Mouse (Mus musculus) megakaryocyte, embryonic 14.5 days (primary cell): Measurements from ENCODE around the gene Dnaja1. TPM values are rescaled to one million over a fixed set of nuclear protein-coding genes. Genes with fewer than 3 reads are reported as not detected.
A peak's percentile ranks its signal among the peaks of the same experiment; 100 is the strongest.

Source experiments
- H3K27me3 ChIP-seq: replicated peaks from 2 replicates; pipeline ENCODE3; 2012; ENCODE audit warnings: inconsistent platforms
- H3K36me3 ChIP-seq: replicated peaks from 2 replicates; pipeline ENCODE3; 2012; ENCODE audit warnings: low read length, inconsistent platforms, mixed read lengths
- H3K4me1 ChIP-seq: 2 replicates; pipeline ENCODE4 v1.6.1; 2012; ENCODE audit warnings: inconsistent platforms
- H3K4me3 ChIP-seq: replicated peaks from 2 replicates; pipeline ENCODE3; 2012; ENCODE audit warnings: moderate library complexity, mild to moderate bottlenecking, inconsistent platforms
- H3K9me3 ChIP-seq: 2 replicates; pipeline ENCODE4 v1.6.1; 2012; ENCODE audit warnings: inconsistent platforms
- FLI1 ChIP-seq: IDR thresholded peaks from 2 replicates; pipeline ENCODE4 v1.6.1; 2012; ENCODE audit warnings: low read length, inconsistent platforms, mixed read lengths
- GATA1 ChIP-seq: IDR thresholded peaks from 3 replicates; pipeline ENCODE4 v1.6.1; 2012; ENCODE audit warnings: mixed read lengths, low read length, inconsistent platforms, borderline replicate concordance
- polyA plus RNA-seq: library from polyadenylated mRNA; stranded (reverse); fragments of >175 nt; gene quantifications from 2 replicates; pipeline ENCODE4 v1.2.3, GENCODE M21; 2012; ENCODE audit warnings: low replicate concordance; ENCODE audit not compliant: insufficient read depth

Dnaja1 gene
- polyA plus RNA-seq, 1 experiment: 43.5 TPM

DNA sequence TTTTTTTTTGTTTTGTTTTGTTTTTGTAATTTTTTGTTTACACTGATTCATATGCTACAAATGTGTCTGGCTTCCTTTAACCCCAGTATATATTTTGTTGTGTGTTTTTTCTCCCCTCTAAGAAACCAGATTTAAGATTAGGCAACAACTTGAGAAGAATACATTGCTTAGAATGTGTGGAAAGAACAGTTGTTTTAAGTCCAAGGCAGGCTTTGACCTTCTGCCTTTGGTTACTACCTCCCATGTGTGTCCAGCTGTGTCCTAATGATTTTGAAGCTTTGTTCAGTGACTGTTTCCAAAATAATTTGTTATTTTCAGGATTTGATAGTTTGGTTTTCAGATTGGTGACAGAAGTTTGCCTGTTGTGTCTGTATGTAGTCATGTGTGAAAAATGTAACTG, 9.3 kb downstream of the Dnaja1 start:
- TF ChIP-seq GATA1 (no peak), FLI1 (no peak)
- no peaks in the 10 kb centered on the region for H3K9me3 ChIP-seq
- peaks cover 93% of the 10 kb centered on the region for H3K36me3 ChIP-seq
- H3K27me3 ChIP-seq: no peaks in the 10 kb centered on the region
- H3K4me1 ChIP-seq: peaks cover 8% of the 10 kb centered on the region; the same call in 1 of the 2 replicates
- no peak overlapping the region for H3K4me3 ChIP-seq

DNA sequence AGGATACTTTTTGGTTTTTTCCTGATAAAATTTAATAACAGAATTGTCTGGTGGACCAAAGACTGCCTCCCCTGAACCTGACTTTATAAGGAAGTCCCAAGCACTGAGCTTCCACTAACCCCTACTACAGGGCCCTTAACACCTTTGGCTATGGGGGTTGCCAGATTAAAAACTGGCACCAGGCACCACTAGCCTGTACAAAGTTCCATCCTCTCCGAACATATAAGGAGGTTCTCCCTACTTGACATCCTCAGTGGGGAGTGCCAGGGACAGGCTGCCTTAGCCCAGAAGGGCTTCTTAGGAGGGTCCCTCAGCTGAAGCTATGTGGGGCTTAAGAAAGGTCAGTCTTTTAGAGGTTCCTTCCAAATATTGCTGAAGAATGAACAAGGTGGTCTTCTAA, 13.4 kb downstream of the Dnaja1 start:
- Histone ChIP-seq H3K4me3 (no peak overlapping the region), H3K27me3 (no peaks in the 10 kb centered on the region), H3K36me3 (peaks cover 94% of the 10 kb centered on the region), H3K9me3 (no peaks in the 10 kb centered on the region), H3K4me1 (no peaks in the 10 kb centered on the region)
- TF ChIP-seq GATA1 (no peak), FLI1 (no peak)

DNA sequence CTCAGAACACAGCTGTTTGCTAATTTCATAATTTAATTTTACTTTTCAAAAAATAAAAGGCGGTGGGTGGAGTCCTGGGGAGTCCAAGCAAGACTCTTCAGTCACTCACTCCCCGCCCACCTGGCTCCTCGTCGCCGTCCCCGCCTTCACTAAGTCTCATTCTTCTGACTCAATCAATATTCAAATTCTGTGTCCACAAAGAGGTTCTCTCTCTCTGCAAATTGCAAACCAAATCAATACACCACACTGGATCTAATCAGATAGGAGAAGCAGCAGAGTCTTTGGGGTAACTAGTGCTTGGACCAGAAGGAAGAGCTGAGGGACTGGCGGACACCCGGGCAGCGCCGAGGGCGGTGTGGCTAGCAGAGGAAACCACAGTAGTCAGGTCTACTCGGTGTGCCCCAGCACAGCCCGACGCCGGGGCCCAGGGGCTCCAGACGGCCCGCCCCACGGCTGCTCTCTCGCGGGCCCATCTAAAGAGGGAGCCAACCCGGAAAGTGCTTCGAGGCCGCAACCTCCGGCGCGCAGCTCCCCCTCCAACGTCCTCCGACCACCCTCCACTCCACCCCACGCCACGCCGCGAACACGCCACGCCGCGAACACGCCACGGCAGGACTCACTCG, 35.3 kb downstream of the Dnaja1 start:
- Histone ChIP-seq H3K9me3 (no peaks in the 10 kb centered on the region), H3K4me3 (peak overlapping the region; percentile 100), H3K27me3 (no peaks in the 10 kb centered on the region), H3K36me3 (peaks cover 37% of the 10 kb centered on the region), H3K4me1 (peaks cover 20% of the 10 kb centered on the region; the same call in 1 of the 2 replicates)
- TF ChIP-seq GATA1 (no peak), FLI1 (no peak)

DNA sequence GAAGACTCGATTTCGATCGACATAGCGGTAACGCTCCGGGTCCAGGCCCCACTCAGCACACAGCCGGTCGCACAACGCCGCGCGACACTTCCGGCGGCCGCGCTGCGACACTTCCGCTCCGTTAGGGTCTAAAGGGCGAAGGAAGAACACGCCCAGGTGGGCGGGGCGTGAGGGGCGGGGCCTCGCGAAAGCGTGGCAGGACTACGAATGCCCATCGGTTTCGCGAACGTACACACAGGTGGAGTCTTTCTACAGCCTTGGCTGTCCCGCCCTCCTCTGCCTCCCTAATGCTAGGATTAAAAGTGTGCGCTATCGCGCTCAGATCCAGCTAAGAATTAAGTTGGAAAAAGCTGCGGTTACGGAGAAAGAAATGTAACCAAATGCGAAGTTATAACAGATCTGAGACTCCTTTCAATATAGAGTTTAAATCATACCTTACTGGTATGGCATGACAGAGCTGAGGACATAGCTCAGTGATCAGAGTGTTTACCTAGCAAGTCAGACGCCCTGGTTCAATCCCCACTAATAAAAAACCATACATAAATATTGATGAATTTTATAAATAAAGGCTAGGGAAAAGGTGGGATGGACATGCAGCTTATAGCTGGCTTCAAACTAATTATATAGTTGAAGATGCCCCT, 36.0 kb downstream of the Dnaja1 start, which contains the start of gene Smu1:
Smu1 (minus strand) TSS at position 144 of the 641 bp plus-strand sequence.
- no peaks in the 10 kb centered on the region for H3K27me3 ChIP-seq
- H3K4me1 ChIP-seq: peaks cover 20% of the 10 kb centered on the region; the same call in 1 of the 2 replicates
- no peaks in the 10 kb centered on the region for H3K9me3 ChIP-seq
- TF ChIP-seq GATA1 (no peak), FLI1 (peak; percentile 89)
- peaks cover 31% of the 10 kb centered on the region for H3K36me3 ChIP-seq
- peak within 1 kb of the TSS; percentile 100 for H3K4me3 ChIP-seq

DNA sequence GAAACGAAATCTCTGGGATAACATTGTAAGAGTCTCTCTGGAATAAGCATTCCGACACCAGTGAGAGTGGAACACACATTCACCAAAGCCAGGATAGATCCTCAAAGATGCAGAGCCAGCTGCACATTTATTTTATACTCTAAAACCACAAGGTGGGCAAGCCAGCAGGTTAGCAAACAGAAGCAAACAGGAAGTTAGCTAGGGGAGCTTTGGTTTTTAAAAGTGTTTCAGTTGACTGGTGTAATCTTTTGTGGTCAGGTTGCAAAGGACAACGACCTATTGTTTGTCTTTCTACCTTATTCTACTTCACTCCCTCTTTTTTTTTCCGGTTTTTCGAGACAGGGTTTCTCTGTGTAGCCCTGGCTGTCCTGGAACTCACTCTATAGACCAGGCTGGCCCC, 37.9 kb downstream of the Dnaja1 start:
- H3K9me3 ChIP-seq: no peaks in the 10 kb centered on the region
- peaks cover 33% of the 10 kb centered on the region for H3K4me1 ChIP-seq
- H3K4me3 ChIP-seq: no peak overlapping the region

DNA sequence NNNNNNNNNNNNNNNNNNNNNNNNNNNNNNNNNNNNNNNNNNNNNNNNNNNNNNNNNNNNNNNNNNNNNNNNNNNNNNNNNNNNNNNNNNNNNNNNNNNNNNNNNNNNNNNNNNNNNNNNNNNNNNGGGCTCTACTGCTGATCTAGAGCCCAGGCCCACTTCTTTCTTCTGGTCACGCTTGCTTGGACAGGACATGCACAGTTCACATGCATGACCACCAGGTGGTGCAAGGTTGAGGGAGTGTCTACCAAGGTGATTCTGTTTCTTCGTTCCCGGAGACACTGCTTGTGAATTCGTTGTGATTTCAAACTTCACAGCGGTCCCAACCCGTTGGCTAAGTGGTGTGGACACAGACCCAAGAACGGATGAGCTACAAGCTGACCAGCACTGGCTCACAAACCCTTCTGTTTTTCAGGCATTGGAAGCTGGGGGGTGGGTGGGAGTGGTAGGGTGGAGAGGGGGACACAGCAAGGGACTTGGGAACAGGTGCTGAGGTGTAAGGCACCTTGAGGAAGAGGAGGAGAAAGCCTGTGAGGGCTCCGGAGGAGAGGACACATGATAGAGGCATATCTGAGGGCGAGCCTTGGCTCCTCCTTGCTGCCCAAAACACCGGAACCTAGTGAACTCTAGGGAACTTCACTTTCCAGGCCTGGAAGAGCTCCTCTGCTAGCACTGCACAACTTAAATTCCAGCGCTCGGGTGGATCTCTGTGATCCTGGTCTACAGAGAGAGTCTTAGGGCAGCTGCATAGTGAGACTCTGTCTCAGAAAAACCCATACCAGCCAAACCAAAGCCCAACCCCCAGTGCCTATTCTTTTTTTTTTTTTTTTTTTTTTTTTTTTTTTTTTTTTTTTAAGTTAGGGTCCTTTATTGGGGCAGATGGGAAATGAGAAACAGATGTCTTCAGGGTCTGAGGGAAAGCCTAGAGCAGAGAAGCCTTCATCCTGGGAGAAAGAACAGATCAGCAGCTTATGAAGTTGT, 52.6 kb downstream of the Dnaja1 start:
- peaks cover 5% of the 10 kb centered on the region for H3K27me3 ChIP-seq
- H3K9me3 ChIP-seq: no peaks in the 10 kb centered on the region
- H3K4me3 ChIP-seq: peak overlapping the region; percentile 81
- peaks cover 62% of the 10 kb centered on the region for H3K4me1 ChIP-seq
- peaks cover 2% of the 10 kb centered on the region for H3K36me3 ChIP-seq
- TF ChIP-seq FLI1 (no peak), GATA1 (no peak)

More for the DNA sequence above, 37.9 kb downstream of the Dnaja1 start:
- Histone ChIP-seq H3K27me3 (no peaks in the 10 kb centered on the region), H3K36me3 (peaks cover 11% of the 10 kb centered on the region)
- TF ChIP-seq FLI1 (no peak), GATA1 (no peak)

DNA sequence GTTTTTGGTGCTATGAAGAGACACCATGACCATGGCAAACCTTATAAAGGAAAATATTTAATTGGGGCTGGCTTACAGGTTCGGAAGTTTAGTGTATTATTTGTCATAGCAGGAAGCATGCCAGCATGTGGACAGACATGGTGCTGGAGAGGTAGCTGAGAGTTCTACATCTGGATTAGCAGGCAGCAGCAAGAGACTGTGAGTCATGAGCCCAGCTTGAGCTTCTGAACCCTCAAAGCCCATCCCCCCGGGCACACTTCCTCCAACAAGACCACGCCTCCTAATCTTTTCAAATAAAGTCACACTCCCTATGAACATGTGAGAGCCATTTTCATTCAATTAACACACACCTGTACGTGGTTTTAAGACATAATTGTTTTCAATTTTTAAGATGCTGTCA, 54.5 kb downstream of the Dnaja1 start:
- Histone ChIP-seq H3K27me3 (peaks cover 5% of the 10 kb centered on the region), H3K9me3 (no peaks in the 10 kb centered on the region), H3K4me3 (no peak overlapping the region), H3K36me3 (peaks cover 2% of the 10 kb centered on the region), H3K4me1 (peaks cover 67% of the 10 kb centered on the region)
- TF ChIP-seq GATA1: no peak
- no peak for TF ChIP-seq FLI1

DNA sequence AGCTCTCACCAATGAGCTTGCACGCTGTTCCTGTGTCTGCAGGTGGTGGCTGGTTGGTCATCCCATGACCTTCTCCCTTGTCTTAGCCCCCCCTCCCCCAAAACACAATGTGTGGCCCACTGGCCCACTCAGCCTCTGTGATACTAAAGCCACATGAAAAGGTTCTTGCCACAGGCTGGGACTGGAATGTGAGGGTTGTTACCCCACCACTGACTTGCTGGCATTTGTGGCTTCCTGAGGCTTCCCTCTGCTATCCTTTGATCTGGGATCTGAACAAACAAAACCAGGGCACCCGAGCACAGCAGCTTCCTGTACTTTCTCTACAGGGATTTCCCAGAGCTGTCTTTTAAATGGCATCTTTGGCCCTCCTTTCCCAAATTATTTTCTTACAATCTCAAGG, 55.2 kb downstream of the Dnaja1 start:
- H3K36me3 ChIP-seq: peaks cover 2% of the 10 kb centered on the region
- peaks cover 68% of the 10 kb centered on the region for H3K4me1 ChIP-seq
- TF ChIP-seq GATA1 (no peak), FLI1 (no peak)
- H3K27me3 ChIP-seq: peaks cover 5% of the 10 kb centered on the region
- H3K4me3 ChIP-seq: peak overlapping the region; percentile 62
- H3K9me3 ChIP-seq: no peaks in the 10 kb centered on the region

DNA sequence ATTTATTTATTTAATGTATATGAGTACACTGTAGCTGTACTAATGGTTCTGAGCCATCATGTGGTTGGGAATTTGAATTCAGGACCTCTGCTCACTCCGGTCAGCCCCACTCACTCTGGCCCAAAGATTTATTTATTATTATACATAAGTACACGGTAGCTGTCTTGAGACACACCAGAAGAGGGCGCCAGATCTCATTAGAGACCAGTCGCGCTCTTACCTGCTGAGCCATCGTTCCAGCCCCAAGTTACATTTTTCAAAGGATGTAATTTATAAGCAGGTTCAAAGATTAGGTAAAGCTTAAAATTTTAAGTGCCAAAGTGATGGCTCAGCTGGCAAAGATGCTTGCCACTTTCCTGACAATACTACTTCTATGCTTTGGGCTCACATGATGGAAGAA, 56.7 kb downstream of the Dnaja1 start:
- peaks cover 71% of the 10 kb centered on the region for H3K4me1 ChIP-seq
- TF ChIP-seq FLI1: no peak
- TF ChIP-seq GATA1: no peak
- H3K4me3 ChIP-seq: no peak overlapping the region
- H3K9me3 ChIP-seq: no peaks in the 10 kb centered on the region
- peaks cover 2% of the 10 kb centered on the region for H3K36me3 ChIP-seq
- peaks cover 5% of the 10 kb centered on the region for H3K27me3 ChIP-seq
